Mouse (Mus musculus) cerebellum, postnatal 4 days (tissue): ENCODE results near the gene Plxnb1.

ENCODE experiments used
- DNase-seq, 2 experiments: peaks; one replicate each; pipeline ENCODE4 v3.0.0; 2022; ENCODE audit warnings: low spot score in 2 of 2, mixed read lengths in 1 of 2

Gene Plxnb1

GRCm38 (mm10) chr9:109095137-109095982 lies at the start of gene Plxnb1:
Gene Plxnb1 (plus strand): TSS chr9:109095389.
- DNase-seq, result peak; percentile 55 to 83

DNA sequence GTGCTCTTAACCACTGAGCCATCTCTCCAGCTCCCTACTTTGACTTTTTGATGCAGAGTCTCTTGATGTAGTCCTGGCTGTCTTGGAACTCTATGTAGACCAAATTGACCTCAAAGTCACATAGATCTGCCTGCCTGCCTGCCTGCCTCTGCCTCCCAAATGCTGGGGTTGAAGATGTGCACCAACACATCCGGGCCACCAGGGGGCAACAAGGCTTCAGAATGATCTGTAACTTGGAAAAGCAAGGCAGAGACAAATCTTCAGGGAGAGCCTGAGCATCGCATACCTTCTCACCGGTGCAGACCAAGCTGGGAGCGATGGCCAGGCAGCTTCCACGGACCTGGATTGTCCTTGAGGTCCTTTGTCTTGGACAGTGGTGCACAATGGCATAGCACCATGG lies 48.9 kb upstream of the Plxnb1 start:
- no peak for DNase-seq

- DNase-seq, result no peak
Observed at GRCm38 (mm10) chr9:109049316-109049715, 45.9 kb upstream of the Plxnb1 start.

GRCm38 (mm10) chr9:109049996-109050673 lies 45.1 kb upstream of the Plxnb1 start:
- DNase-seq, result no peak

DNA sequence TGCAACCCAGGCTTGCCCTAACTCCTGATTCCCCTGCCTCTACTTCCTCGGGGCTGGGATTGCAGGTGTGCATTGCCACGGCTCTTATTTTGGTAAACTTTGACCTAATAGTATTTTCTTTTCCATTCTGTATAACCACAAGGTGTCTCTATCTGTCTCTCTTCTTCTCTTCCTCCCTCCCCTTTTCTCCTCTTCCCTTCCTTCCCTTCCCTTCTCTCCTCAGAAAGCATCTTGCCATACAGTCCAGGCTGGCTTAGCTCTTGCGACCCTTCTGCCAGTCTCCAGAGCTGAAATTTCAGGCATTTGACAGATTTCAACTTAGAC lies 44.6 kb upstream of the Plxnb1 start:
- DNase-seq, result no peak

- DNase-seq, result no peak
Observed at GRCm38 (mm10) chr9:109051011-109051501, 44.1 kb upstream of the Plxnb1 start.

- no peak for DNase-seq
Observed at GRCm38 (mm10) chr9:109051651-109052489, 43.3 kb upstream of the Plxnb1 start.

DNA sequence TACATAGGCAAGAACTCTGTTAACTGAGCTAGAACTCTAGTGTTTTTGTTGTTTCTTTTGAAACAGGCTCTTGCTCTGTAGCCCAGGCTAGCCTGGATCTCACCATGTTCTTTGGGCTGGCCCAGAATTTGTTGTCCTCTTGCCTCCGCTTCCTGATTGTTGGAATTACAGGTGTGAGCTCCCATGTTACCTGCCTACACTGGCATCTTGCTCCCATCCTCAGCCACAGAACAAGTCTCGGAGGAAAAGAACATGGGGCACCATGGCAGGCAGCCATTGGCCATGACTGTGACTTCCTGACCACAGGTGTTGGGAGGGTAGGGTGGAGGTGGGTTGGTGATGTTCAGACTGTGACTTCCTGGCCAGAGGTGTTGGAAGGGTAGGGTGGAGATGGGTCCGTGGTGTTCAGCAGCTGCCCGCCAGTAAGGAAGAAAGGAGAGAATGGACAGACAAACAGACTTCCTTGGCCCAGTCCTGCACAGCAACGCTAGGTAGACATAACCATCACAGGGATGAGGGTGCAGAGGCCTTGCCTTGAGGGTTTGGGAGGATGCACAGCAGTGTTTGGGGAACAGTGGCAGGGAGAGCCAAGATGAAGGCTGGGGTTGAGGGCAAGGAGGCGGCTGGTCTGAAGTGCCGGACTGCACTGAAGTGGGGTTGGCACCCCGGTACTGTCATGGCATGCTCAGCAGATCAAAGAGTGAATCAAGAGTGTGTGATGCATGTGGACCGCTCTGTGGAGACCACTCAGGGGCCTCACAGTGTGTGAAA lies 42.5 kb upstream of the Plxnb1 start:
- DNase-seq, result no peak

- no peak for DNase-seq
Observed at GRCm38 (mm10) chr9:109053366-109053765, 41.8 kb upstream of the Plxnb1 start.

DNA sequence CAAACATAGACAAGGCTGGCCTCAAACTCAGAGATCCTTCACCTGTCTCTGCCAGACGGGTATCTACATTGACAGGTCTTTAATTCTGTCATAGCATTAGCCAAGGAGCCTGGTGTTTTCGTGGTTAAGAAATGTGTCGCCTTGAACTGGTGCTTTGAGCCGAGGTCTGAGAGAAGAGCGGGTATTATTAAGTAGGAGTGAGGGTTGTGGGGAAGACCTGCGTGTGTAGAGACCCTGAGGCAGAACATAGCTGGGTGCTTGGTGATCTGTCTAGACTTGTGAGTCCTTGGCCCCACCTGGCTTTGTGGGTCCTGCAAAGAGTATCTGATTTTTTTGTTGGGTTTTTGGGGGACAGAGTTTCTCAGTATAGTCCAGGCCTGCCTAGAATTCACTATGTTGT lies 41.3 kb upstream of the Plxnb1 start:
- no peak for DNase-seq

- no peak for DNase-seq
Observed at GRCm38 (mm10) chr9:109054712-109055111, 40.5 kb upstream of the Plxnb1 start.

DNA sequence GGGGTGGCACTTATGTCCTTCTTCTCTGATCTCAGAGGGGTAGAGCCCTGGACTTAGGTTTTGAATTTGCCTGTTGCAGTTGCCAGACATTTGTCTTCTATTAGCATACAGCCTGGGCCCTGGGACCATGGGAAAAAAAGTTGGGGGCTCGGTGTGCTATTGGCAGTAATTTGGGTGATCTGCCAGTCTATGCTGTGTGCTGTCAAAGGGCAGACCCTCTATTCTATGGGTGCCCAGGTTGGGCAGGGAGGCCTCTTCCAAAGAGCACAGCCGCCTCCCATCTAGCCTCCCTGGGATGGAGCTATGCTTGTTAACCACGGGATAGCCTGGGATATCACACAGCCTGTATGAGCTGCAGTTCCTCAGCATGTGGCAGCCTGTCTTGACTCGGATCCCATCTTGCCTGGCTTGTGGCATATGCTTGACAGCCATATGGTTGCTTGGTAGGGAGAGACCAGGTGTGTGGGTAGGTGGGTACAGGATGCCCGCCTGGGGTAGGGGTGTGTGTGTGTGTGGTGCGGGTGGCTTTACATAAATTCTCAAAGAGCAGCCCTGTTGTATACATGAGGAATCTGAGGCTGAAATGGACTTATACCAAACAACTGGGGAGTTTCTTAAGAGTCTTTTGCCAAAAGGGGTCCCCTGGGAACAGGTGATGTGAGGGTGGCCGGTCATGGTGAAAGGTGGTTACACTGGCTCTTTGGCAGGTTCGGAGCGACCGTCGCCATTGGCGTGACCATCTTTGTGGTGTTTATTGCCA lies 39.7 kb upstream of the Plxnb1 start:
- DNase-seq, result no peak

- DNase-seq, result no peak
Observed at GRCm38 (mm10) chr9:109056081-109056690, 39.0 kb upstream of the Plxnb1 start.

GRCm38 (mm10) chr9:109056916-109057315 lies 38.3 kb upstream of the Plxnb1 start:
- no peak for DNase-seq

DNA sequence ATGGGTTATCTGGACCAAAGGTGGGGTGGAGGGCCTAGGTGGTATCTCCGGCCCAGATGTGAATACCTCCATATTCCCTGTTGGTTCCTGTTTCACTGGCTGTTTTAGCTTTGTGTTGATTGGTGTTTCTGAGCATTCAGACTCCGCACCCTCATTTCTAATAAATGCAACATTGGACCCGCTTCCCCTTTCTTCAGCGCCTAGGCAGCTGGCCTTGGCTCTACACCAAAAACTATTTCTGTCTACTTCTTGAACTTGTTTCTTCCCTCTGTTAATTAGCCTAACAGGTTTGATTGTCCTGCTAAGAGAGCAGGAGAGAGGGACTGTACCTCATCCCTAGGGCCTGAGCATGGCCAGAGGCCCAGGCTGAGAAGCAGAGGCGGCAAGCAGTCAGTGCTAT lies 37.6 kb upstream of the Plxnb1 start:
- no peak for DNase-seq

- no peak for DNase-seq
Observed at GRCm38 (mm10) chr9:109058006-109058765, 37.0 kb upstream of the Plxnb1 start.

DNA sequence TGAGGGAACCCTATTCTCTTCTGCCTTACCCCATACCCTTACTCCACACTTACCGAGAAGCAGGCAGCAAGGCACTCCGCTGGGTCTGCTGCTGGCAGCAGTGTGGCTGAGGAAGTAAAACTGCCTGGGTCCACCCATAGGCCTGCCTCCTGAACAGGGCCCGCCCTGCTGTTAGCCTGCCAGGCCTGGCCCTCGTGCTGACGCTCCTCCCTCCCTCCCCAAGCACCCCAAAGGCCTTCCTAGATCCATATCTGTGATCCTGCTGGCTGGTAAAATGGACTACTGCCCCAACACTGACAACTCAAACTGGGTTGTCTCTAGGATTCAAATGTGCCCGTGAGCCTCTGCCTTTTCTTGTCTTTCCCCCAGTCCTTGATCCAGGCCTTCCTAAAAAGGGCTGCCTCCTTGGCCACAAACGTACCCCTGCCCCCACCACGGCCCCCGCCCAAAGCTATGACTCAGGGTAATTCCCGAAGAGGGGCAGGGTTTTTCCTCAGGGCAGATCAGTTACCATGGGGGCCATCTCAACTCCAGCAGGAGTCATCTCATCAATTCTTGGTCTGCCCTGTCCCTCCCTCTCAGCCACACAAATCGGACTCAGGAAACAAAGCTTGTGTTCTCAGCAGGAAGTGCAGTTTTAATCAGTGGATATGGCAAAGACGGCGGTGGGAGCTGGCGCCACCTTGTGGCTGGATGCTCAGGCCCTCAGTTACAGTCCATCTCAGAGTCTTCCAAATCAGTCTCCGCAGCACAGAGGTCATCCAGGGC lies 35.9 kb upstream of the Plxnb1 start, which contains the start of gene Trex1:
Gene Trex1, minus strand, starts transcription at position 599 of the 768 bp plus-strand sequence.
- DNase-seq, result peak; percentile 79 to 89

DNA sequence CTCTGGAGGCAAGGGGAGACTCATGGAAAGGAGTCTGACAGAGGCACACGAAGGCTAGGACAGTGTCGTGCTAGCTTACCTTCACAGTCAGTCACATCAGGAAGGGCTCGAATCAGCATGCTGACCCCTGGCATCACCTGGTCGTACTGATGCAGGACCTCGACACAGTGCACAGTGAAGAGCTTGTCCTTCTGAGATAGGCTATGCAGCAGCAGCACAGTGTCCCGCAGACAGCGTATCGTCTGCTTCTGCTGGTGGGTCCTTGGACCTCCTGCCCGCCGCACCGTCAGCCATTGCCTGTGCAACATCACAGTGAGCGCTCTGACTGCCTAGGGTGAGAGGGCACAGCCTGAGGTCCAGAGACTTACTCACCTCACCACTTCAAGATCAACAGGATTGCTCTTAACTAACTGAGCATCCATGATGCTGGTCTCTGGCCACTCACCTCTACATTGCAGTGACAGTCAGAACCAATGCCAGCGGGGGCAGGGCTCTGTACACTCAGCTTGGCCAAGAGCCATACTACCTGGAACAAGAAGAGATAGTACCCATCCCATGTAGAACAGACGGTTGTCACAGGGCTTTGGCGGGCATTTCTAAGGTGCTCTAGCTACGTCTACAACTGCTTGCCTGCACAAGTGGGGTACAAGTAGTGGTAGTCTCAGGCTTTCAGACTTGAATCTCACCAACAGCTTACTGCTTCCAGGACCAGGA lies 34.8 kb upstream of the Plxnb1 start:
- no peak for DNase-seq
